Mouse (Mus musculus) embryo, embryonic 11.5 days (tissue): ENCODE data around the gene Wnk1.
A peak's percentile ranks its signal among the peaks of the same experiment; 100 is the strongest.
"Not testable (repeated sequence)": the region's sequence is repeated elsewhere in the genome, so short reads cannot be mapped to it uniquely, and the experiment has no call there.

Experiments used
- DNase-seq: peaks from one replicate; pipeline ENCODE4 v3.0.0-alpha.2; 2012; ENCODE audit warnings: low read depth, low spot score

Gene Wnk1

GRCm38 (mm10) chr6:120038366-120039255 is at the start of gene Wnk1:
Gene Wnk1 (minus strand): TSS chr6:120038672.
- DNase-seq, result peak; percentile 96

GRCm38 (mm10) chr6:120087041-120087440 is 48.6 kb upstream of the Wnk1 start:
- not testable (repeated sequence) for DNase-seq

GRCm38 (mm10) chr6:120085832-120086231 is 47.4 kb upstream of the Wnk1 start:
- DNase-seq, result no peak

- no peak for DNase-seq
These were observed 46.5 kb upstream of the Wnk1 start for GRCm38 (mm10) chr6:120084983-120085382.

GRCm38 (mm10) chr6:120083442-120083841 is 45.0 kb upstream of the Wnk1 start:
- no peak for DNase-seq

- no peak for DNase-seq
These were observed 44.5 kb upstream of the Wnk1 start for GRCm38 (mm10) chr6:120082951-120083411.

GRCm38 (mm10) chr6:120082251-120082950 is 43.9 kb upstream of the Wnk1 start:
- no peak for DNase-seq

GRCm38 (mm10) chr6:120081516-120081915 is 43.0 kb upstream of the Wnk1 start:
- no peak for DNase-seq

GRCm38 (mm10) chr6:120079547-120079946 is 41.1 kb upstream of the Wnk1 start:
- no peak for DNase-seq

GRCm38 (mm10) chr6:120076619-120077450 is 38.4 kb upstream of the Wnk1 start:
- no peak for DNase-seq

- no peak for DNase-seq
These were observed 34.2 kb upstream of the Wnk1 start for GRCm38 (mm10) chr6:120072630-120073029.

GRCm38 (mm10) chr6:120069546-120069945 is 31.1 kb upstream of the Wnk1 start:
- no peak for DNase-seq

GRCm38 (mm10) chr6:120065552-120066177 is 27.2 kb upstream of the Wnk1 start:
- DNase-seq, result no peak

- DNase-seq, result no peak
These were observed 26.2 kb upstream of the Wnk1 start for GRCm38 (mm10) chr6:120064627-120065026.

GRCm38 (mm10) chr6:120062934-120063333 is 24.5 kb upstream of the Wnk1 start:
- DNase-seq, result no peak

- DNase-seq, result no peak
These were observed 17.4 kb upstream of the Wnk1 start for GRCm38 (mm10) chr6:120055666-120056540.

- no peak for DNase-seq
These were observed 15.9 kb upstream of the Wnk1 start for GRCm38 (mm10) chr6:120054412-120054811.

GRCm38 (mm10) chr6:120047705-120048292 is 9.3 kb upstream of the Wnk1 start:
- no peak for DNase-seq

- no peak for DNase-seq
These were observed 6.9 kb upstream of the Wnk1 start for GRCm38 (mm10) chr6:120045406-120045805.
